Mouse (Mus musculus) megakaryocyte, embryonic 14.5 days (primary cell): ENCODE measurements around the gene Tle3.

Experiments used
- FLI1 ChIP-seq: IDR thresholded peaks from 2 replicates; pipeline ENCODE4 v1.6.1; 2012; ENCODE audit warnings: low read length, inconsistent platforms, mixed read lengths
- GATA1 ChIP-seq: IDR thresholded peaks from 3 replicates; pipeline ENCODE4 v1.6.1; 2012; ENCODE audit warnings: mixed read lengths, low read length, inconsistent platforms, borderline replicate concordance

GRCm38 (mm10) chr9:61328173-61328572, 44.0 kb upstream of the Tle3 start:
- no peak for TF ChIP-seq GATA1
- TF ChIP-seq FLI1 = no peak
